Mouse (Mus musculus) lung, postnatal 36 days (tissue): ENCODE measurements at regions not wholly inside any gene's neighbourhood (a gene's known extent, or its start where the extent isn't known, plus 50 kb on each side); places are given as distances from the start of the nearest gene placed in this dataset.

ENCODE experiments used
- DNase-seq: peaks from one replicate; pipeline ENCODE4 v3.0.0; 2022; ENCODE audit warnings: mixed read lengths

DNA sequence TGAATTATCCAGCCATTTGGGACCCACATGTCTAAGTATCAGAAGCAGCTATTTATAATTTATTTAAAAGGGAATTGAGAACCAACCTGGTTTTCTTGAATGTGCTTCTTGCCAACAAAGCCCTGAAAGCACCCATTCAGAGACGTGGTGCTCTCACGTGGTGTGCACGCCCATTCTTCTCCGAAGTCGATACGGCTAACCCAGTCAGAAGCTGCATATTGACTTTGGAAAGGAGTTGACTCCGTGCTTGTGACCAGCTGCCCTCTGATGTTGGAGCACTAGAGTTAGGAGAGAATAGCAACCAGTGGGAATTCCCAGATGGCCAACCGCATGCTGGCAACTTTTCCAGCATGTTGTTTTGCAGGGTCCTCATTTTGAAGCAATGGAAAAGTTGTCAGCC lies 240.2 kb upstream of the Lrtm1 start:
- DNase-seq, result no peak

DNA sequence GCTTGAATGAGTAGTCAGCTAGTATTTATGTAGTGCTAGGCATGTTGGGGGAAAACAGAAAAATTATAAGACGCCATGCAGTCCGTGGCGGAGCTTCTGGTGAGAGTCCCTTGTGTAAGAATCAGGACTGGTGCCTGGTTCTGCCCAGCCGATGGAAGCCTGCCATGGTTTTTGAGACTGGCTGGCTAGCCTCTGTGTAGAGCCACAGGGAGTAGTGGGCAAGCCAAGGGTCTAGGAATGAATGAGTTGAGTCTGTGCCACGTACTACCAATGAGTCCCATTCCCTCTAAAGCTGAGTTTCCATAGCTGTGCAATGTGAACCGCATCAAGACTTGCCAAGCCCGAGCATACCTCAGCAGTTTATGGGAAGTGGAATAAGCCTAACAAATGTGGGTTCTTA lies 236.3 kb upstream of the Lrtm1 start:
- DNase-seq, result no peak

DNA sequence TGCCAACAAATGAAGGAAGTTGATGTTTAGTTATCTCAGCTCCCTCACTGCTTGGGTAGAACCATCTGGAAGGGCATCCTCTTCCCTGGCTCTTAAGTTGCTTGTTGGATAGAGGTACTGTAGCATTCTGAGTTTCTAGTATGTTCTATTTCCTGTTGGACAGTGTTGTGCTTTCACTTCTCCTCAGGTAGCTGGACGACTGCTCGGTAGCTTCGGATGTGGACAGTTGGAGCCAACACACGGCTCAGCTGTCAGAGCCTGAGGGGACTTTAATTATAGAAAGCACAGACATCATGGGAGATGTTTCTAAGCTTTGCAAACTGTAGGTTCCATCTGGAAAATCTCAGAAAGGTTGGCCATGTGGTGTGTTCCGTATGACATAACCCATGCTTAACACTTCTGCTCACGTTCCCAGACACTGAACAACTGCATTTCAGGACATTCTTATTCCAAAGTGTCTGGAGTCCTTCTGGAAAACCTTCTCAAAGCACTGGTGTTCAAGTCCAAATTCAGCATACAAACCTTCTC lies 233.8 kb upstream of the Lrtm1 start:
- DNase-seq, result no peak

DNA sequence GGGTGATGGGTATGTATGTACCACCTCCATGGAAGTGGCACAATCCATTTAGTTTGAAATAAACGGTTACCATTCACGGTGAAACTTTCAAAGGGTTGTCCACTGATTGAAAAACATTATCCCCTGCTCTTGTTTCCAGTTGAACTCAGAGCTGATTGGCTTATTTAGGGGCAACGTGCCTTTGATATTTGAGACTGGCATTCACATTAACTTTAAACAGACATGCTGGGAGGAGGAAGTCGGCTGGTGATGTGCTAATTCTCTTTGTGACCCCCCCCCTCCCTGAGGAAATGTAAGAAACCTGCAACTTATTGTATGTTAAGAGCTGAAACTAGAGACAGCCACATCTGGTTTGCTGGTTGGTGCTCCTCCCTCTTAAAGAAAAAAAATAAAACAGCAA lies 219.7 kb upstream of the Lrtm1 start:
- no peak for DNase-seq

DNA sequence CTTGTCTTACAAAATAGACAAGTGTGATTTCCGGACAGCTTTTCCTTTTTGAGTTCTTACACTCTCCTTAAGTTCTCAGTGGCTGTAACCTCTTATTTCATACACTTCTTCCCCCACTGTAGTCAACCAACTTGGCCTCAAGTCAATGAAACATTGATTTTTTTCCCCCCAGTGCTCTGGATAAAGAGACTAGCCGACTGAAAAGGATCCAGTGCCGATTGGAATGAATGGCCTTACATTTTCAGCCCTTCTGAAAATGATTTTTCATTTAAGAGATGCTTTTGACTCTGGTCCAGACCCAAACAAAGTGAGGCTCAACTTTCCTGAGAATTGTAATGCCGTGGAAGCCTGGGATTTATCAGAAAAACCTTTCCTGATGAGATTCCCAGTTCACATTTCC lies 216.3 kb upstream of the Lrtm1 start:
- DNase-seq, result no peak

DNA sequence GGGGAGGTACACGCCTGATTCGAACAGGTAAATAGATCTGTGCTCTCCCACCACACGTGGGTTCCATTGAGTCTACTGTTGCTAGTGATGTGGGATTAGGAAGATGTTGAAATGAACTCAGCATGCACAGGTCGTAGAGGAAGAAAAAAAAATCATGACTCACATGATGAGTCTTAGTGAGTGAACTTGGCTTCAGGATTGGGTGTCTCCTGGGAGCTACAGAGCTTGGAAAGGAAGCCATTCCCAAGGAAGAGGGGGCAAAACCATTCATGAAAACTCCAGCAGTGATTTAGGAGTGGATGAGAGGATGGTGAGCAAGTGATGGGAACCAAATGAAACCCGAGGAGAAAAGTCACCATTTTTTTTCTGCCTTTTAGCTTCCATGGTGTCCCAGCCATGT lies 215.9 kb upstream of the Lrtm1 start:
- DNase-seq, result no peak

DNA sequence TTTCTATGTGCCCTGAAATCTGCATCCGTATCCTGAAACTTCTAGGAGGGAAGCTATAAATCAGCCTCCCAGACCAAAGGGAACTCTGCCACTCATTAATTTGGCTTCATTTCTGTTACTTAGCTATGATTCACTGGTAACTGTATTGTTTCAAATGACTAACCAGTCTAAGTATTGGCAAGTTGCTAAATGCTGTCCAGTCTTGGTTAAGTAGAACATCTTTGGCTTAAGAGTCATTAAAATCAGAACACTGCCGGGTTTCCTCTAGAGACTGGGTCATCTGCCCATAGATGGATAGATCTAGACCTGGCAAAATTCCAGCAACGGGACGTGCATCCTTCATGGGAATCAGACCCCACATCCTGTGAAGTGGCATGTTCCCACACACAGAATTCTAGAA lies 209.9 kb upstream of the Lrtm1 start:
- DNase-seq, result peak; percentile 7

DNA sequence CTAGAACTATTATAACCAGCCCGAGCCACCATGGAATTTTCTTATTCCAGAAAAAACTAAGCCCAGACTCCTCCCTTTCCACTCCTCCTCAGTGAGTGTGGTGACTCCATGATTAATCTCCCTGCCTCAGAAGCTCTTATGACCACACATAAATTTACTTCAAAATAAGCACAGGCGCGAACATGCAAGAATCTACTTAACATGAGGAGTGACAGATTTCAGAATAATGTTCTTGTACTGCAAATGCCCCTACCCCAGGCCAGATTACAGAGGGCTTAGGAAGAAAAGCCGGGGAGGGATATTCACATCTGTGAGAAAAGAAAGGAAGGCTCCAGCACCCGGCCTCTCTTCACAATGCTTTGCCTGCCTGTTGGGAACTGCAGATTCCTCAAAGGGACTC lies 208.7 kb upstream of the Lrtm1 start:
- no peak for DNase-seq

DNA sequence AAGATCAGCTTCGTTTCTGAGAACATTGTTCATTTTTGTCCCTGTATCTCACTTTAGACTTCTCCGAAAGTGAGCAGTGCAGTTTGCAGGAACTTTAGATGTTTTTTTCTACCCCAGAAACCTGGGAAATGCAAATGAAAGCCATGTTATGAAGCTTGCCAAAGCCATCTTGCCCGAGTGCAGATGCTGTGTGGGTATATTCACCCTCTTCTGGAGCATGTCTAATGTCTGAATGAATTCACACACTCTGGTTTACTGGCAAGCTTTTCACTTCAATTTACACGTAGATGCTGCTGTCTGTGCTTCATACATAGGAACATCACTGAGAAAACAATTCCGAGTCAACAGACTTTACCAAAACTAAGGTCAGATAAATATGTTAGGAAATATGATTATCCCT lies 197.0 kb upstream of the Lrtm1 start:
- no peak for DNase-seq

DNA sequence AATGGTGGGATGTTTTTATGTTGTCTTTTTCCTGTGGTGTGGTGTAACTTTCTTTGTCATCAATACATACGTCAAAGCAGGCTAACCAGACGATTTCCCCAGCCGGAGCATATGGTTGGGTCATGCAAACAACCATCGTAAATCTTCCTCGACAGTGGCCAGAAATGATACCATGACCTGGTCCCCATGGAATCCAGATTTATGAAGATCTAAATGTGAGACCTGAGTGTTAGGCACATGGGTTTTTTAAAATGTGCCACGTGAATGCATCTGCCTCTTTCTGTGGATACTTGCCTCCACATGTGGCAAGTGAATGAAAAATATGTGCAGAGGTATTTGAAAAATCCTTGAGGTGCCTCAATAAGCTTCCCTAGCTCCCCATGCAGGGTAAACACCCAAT lies 190.8 kb upstream of the Lrtm1 start:
- DNase-seq, result no peak

DNA sequence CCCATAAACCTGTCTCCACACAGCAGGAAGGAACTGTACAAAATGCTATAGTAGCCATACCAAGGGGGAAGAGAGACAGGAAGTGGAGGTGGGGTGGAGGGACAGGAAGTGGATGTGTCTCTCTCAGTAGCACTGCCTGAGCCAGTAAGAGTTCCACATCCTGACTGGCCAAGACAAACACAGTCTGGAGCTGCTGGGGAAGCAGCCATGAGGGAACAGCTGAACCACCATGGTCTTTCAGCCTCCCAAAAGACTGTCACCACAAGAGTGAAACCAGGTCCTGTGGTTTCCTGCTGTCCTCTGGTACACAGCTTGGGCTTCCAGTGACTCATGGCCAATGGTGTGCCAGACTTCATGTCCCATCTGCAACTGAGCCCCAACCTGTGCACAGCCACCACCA lies 180.9 kb upstream of the Lrtm1 start:
- no peak for DNase-seq

DNA sequence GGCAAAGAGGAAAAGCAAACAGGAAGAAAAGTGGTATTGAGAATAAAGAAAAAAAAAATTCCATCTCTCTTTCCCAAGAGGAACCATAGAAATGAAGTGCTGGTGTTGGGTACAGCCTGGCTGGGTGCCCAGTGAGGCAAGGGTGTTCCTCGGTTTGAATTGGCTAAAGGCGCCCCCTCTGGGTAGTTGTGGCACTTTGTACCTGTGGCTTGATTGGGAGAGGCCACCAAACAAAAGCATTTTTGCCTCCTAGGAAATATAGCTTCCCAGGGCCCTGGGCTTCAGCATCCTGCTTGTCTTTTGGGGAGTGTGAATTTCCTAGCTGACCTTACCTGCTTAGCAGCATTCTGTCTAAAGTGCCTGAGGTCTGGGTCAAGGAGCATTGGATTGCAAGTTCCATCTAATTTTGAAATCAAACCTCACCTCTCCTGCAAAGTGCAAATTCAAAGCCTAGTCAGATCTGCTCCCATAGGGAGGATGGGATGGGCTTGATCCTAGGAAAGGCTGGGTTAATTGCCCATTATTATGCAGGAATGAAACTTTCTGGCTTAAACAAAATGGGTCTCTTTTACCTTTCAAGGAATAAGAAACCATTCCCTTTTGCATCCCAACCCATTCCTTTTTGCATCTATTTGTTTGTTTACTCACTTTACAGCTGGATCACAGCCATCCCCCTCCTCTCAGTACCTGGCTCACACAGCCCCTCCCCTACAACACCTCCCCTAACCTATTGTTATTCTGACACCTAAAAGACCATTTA lies 169.0 kb upstream of the Lrtm1 start:
- DNase-seq, result peak; percentile 80
